ENCODE assay signal across 7 mouse cellular contexts in genomic region chr7:126975893-126975949, GRCm38 (mm10). TPM values are rescaled to one million over a fixed set of nuclear protein-coding genes. Genes with fewer than 3 reads are reported as not detected.
DNase-seq lines count a peak whose midpoint lies in the region; ATAC-seq and TF ChIP-seq lines count a peak whose summit lies in the region.

TSS of gene Cdipt (plus strand) at chr7:126975914.

- TF ChIP-seq POLR2A in MEL (IDR thresholded peaks at IDR 0.05; ENCODE audit: control insufficient read depth in 1 of 2, insufficient read depth in 1 of 2, low read depth in 1 of 2, low read length in 2 of 2, poor library complexity in 1 of 2), result no peak

- H3K9me3 ChIP-seq in E14TG2a.4 (ENCODE audit: low read length) (no peaks in the 10 kb centered on the region), MEL (replicated peaks; ENCODE audit: insufficient read depth, low read length) (no peaks in the 10 kb centered on the region)
- no peaks in the 10 kb centered on the region for H3K9me3 ChIP-seq in forebrain, embryonic 15.5 days
- H3K9me3 ChIP-seq in hindbrain, embryonic 13.5 days, result no peaks in the 10 kb centered on the region
- H3K9me3 ChIP-seq in liver, embryonic 15.5 days (replicated peaks), result no peaks in the 10 kb centered on the region

- H3K4me1 ChIP-seq in E14TG2a.4 (replicated peaks; ENCODE audit: low read depth, low read length) (peaks cover 41% of the 10 kb centered on the region), MEL (ENCODE audit: control insufficient read depth in 1 of 2, insufficient read depth in 2 of 2, low read length in 2 of 2) (peaks cover 0 to 11% of the 10 kb centered on the region in 2 experiments; a peak in 2 of 4 replicates)
- H3K4me1 ChIP-seq in forebrain, embryonic 15.5 days, result peaks cover 20% of the 10 kb centered on the region
- peaks cover 23% of the 10 kb centered on the region for H3K4me1 ChIP-seq in hindbrain, embryonic 13.5 days (replicated peaks)
- peaks cover 40% of the 10 kb centered on the region for H3K4me1 ChIP-seq in liver, embryonic 15.5 days (replicated peaks)

- no peak for TF ChIP-seq RAD21 in MEL (IDR thresholded peaks at IDR 0.05; ENCODE audit: low read depth, low read length)

- peak within 1 kb of the TSS; percentile 93 for H3K27ac ChIP-seq in MEL (ENCODE audit: control insufficient read depth, low read depth, low read length)
- peak within 1 kb of the TSS; percentile 99 for H3K27ac ChIP-seq in forebrain, embryonic 15.5 days (replicated peaks)
- H3K27ac ChIP-seq in hindbrain, embryonic 13.5 days, result peak within 1 kb of the TSS; percentile 93
- peak within 1 kb of the TSS; percentile 94 for H3K27ac ChIP-seq in liver, embryonic 15.5 days (replicated peaks)

- TF ChIP-seq CTCF in E14TG2a.4 (conservative IDR thresholded peaks at IDR 0.05; ENCODE audit: low read length) (no peak), MEL (IDR thresholded peaks at IDR 0.05 in 2 of 3, conservative IDR thresholded peaks at IDR 0.05 in 1 of 3; ENCODE audit: control insufficient read depth in 1 of 3, insufficient read depth in 1 of 3, low read depth in 2 of 3, low read length in 3 of 3, poor library complexity in 1 of 3, severe bottlenecking in 1 of 3) (no peak)

- DNase-seq in MEL (ENCODE audit: low read depth, low spot score), result no peak
- DNase-seq in Muller cell, postnatal 12 days (ENCODE audit: inconsistent ontology term), result no peak
- no peak for DNase-seq in right cerebral cortex, postnatal 25 days

- H3K27me3 ChIP-seq in E14TG2a.4 (ENCODE audit: insufficient read depth, low read length), result no peaks in the 10 kb centered on the region
- no peaks in the 10 kb centered on the region for H3K27me3 ChIP-seq in MEL (ENCODE audit: control insufficient read depth in 1 of 2, insufficient read depth in 2 of 2, low read length in 2 of 2)
- H3K27me3 ChIP-seq in forebrain, embryonic 15.5 days, result no peaks in the 10 kb centered on the region
- H3K27me3 ChIP-seq in hindbrain, embryonic 13.5 days, result no peaks in the 10 kb centered on the region
- H3K27me3 ChIP-seq in liver, embryonic 15.5 days, result no peaks in the 10 kb centered on the region

- TF ChIP-seq EP300 in MEL (IDR thresholded peaks at IDR 0.05; ENCODE audit: low read depth in 1 of 2, low read length in 2 of 2), result no peak

- peak within 1 kb of the TSS; percentile 81 for H3K9ac ChIP-seq in MEL (ENCODE audit: control insufficient read depth, low read depth, low read length, poor library complexity, severe bottlenecking)
- H3K9ac ChIP-seq in forebrain, embryonic 15.5 days (replicated peaks), result peak within 1 kb of the TSS; percentile 94
- H3K9ac ChIP-seq in hindbrain, embryonic 13.5 days, result peak within 1 kb of the TSS; percentile 98
- peak within 1 kb of the TSS; percentile 95 for H3K9ac ChIP-seq in liver, embryonic 15.5 days

- 8% methylated on average over 1 of the region's 1 CpGs for WGBS in forebrain, embryonic 15.5 days
- WGBS in hindbrain, embryonic 13.5 days, result 6% methylated on average over 1 of the region's 1 CpGs
- WGBS in liver, embryonic 15.5 days (ENCODE audit: insufficient replicate concordance), result 4% methylated on average over 1 of the region's 1 CpGs

- H3K4me2 ChIP-seq in forebrain, embryonic 15.5 days (replicated peaks), result peak within 1 kb of the TSS; percentile 75
- peak within 1 kb of the TSS; percentile 93 for H3K4me2 ChIP-seq in hindbrain, embryonic 13.5 days
- H3K4me2 ChIP-seq in liver, embryonic 15.5 days, result peak within 1 kb of the TSS; percentile 74

- H3K4me3 ChIP-seq in E14TG2a.4 (replicated peaks; ENCODE audit: low read length), result peak within 1 kb of the TSS; percentile 100
- H3K4me3 ChIP-seq in MEL (ENCODE audit: control insufficient read depth in 1 of 2, insufficient read depth in 1 of 2, low read depth in 2 of 2, low read length in 2 of 2), result peak within 1 kb of the TSS; percentile 75 to 95
- H3K4me3 ChIP-seq in forebrain, embryonic 15.5 days, result peak within 1 kb of the TSS; percentile 85
- H3K4me3 ChIP-seq in hindbrain, embryonic 13.5 days, result peak within 1 kb of the TSS; percentile 98
- H3K4me3 ChIP-seq in liver, embryonic 15.5 days (replicated peaks), result peak within 1 kb of the TSS; percentile 92

- no peak for ATAC-seq in forebrain, embryonic 15.5 days (replicated peaks)
- ATAC-seq in hindbrain, embryonic 13.5 days (ENCODE audit: low FRiP score), result no peak
- ATAC-seq in liver, embryonic 15.5 days (ENCODE audit: insufficient read depth), result no peak

- H3K36me3 ChIP-seq in E14TG2a.4 (ENCODE audit: insufficient read depth, low read length), result peaks cover 32% of the 10 kb centered on the region
- H3K36me3 ChIP-seq in MEL (ENCODE audit: control insufficient read depth in 1 of 2, insufficient read depth in 2 of 2, low read length in 2 of 2), result peaks cover 0 to 6% of the 10 kb centered on the region in 2 experiments; a peak in 2 of 4 replicates
- peaks cover 38% of the 10 kb centered on the region for H3K36me3 ChIP-seq in forebrain, embryonic 15.5 days
- peaks cover 51% of the 10 kb centered on the region for H3K36me3 ChIP-seq in hindbrain, embryonic 13.5 days
- peaks cover 30% of the 10 kb centered on the region for H3K36me3 ChIP-seq in liver, embryonic 15.5 days (replicated peaks)

- H3K79me2 ChIP-seq in MEL (ENCODE audit: control insufficient read depth, insufficient read depth, low read length, poor library complexity), result peaks cover 12% of the 10 kb centered on the region

TF ChIP-seq in MEL, 35 proteins besides CTCF, POLR2A, EP300 and RAD21:
- no peak for TF ChIP-seq USF2 (IDR thresholded peaks at IDR 0.05; ENCODE audit: borderline replicate concordance in 1 of 2, insufficient read depth in 1 of 2, low read depth in 1 of 2, low read length in 2 of 2)
- TF ChIP-seq GABPA (IDR thresholded peaks at IDR 0.05; ENCODE audit: low read depth, low read length), result no peak
- no peak for TF ChIP-seq GATA1 (IDR thresholded peaks at IDR 0.05; ENCODE audit: low read depth, low read length)
- TF ChIP-seq MXI1 (IDR thresholded peaks at IDR 0.05; ENCODE audit: low read depth, low read length), result no peak
- no peak for TF ChIP-seq ZNF384 (IDR thresholded peaks at IDR 0.05; ENCODE audit: low read depth, low read length)
- TF ChIP-seq CHD2 (IDR thresholded peaks at IDR 0.05; ENCODE audit: low read length), result no peak

RNA-seq across cellular contexts. Expression of gene Cdipt, which starts in this region (rescaled TPM):
- 72.5 and 98.4 TPM in 2 replicates for total RNA-seq in MEL (2012; rRNA removed)
- 100 to 1,000 TPM in 1 of 2 experiments, not detected in 1; 151 TPM for polyA plus RNA-seq in MEL (2012; ENCODE audit: insufficient read depth in 1 of 2, insufficient read length in 2 of 2, low read depth in 1 of 2, low replicate concordance in 2 of 2, missing spikeins in 1 of 2)
- 104 and 105 TPM in 2 replicates for polyA plus RNA-seq in forebrain, embryonic 15.5 days (2015; fragmentation: Nextera tagmentation; extraction: Ambion mirVana)
- polyA plus RNA-seq in hindbrain, embryonic 13.5 days (2015; fragmentation: Nextera tagmentation; extraction: Ambion mirVana), result 109 and 112 TPM in 2 replicates
- polyA plus RNA-seq in liver, embryonic 15.5 days (2015; fragmentation: Nextera tagmentation; extraction: Ambion mirVana), result 44.8 and 51.7 TPM in 2 replicates
